Mouse (Mus musculus): Measurements from ENCODE around the gene Tdgf1.

- TF ChIP-seq CTCF (IDR thresholded peaks at IDR 0.05; ENCODE audit: low read depth) (no peak), EP300 (IDR thresholded peaks at IDR 0.05; ENCODE audit: low read depth) (no peak)
Measured at GRCm38 (mm10) chr9:110960230-110961149, 14.5 kb upstream of the Tdgf1 start.

All from liver, embryonic 14.5 days (tissue).